Mouse (Mus musculus) hindbrain, embryonic 11.5 days (tissue): ENCODE results near the gene Pdzd3. TPM values are rescaled to one million over a fixed set of nuclear protein-coding genes. Genes with fewer than 3 reads are reported as not detected.

Source experiments
- ATAC-seq: fragments of 200-750 bp; cut with Nextera tagmentation; 2 replicates; pipeline ENCODE4 v1.8.0; 2017; ENCODE audit warnings: mild to moderate bottlenecking, moderate TSS enrichment, moderate library complexity; ENCODE audit not compliant: low FRiP score
- DNase-seq: peaks from one replicate; pipeline ENCODE4 v3.0.0-alpha.2; 2015; ENCODE audit warnings: low spot score
- H3K27ac ChIP-seq: fragments of 300-500 bp; sonication (generic); 2 replicates; pipeline ENCODE4 v1.5.1; 2014; ENCODE audit warnings: mild to moderate bottlenecking, low read depth, low read length
- H3K27me3 ChIP-seq: fragments of 300-500 bp; sonication (generic); 2 replicates; pipeline ENCODE4 v1.6.1; 2014; ENCODE audit warnings: mild to moderate bottlenecking, low read length, moderate library complexity, mixed read lengths; ENCODE audit not compliant: control insufficient read depth, insufficient read depth
- H3K36me3 ChIP-seq: fragments of 300-500 bp; sonication (generic); 2 replicates; pipeline ENCODE4 v1.6.1; 2014; ENCODE audit warnings: mild to moderate bottlenecking, low read length, moderate library complexity, mixed read lengths; ENCODE audit not compliant: control insufficient read depth, insufficient read depth
- H3K4me1 ChIP-seq: fragments of 300-500 bp; sonication (generic); replicated peaks from 2 replicates; pipeline ENCODE4 v1.6.1; 2014; ENCODE audit warnings: low read length, mixed read lengths; ENCODE audit not compliant: control insufficient read depth, insufficient read depth
- H3K4me2 ChIP-seq: fragments of 300-500 bp; sonication (generic); replicated peaks from 2 replicates; pipeline ENCODE4 v1.6.1; 2014; ENCODE audit warnings: mild to moderate bottlenecking, low read depth, low read length
- H3K4me3 ChIP-seq: fragments of 300-500 bp; sonication (generic); 2 replicates; pipeline ENCODE4 v1.5.1; 2014; ENCODE audit warnings: low read depth, low read length
- H3K9ac ChIP-seq: fragments of 300-500 bp; sonication (generic); 2 replicates; pipeline ENCODE4 v1.6.1; 2014; ENCODE audit warnings: low read depth, low read length
- H3K9me3 ChIP-seq: fragments of 300-500 bp; sonication (generic); 2 replicates; pipeline ENCODE4 v1.6.1; 2016; ENCODE audit warnings: low read length; ENCODE audit not compliant: control insufficient read depth
- WGBS: fragments of 180-500 bp; shearing (Covaris S2); extraction: QIAGEN DNeasy Blood & Tissue Kit; methylation state at CpG from one replicate; pipeline ENCODE4 v1.1.7; 2014; 5-methylcytosine and 5-hydroxymethylcytosine counted together
- polyA plus RNA-seq: library from polyadenylated mRNA; unstranded; fragments of >200 nt; fragmentation: Nextera tagmentation; extraction: Ambion mirVana; gene quantifications from 2 replicates; pipeline ENCODE4 v1.2.1, GENCODE M21; 2014

The Pdzd3 gene
- polyA plus RNA-seq, 1 experiment from 2014 or later, result not detected

GRCm38 (mm10) chr9:44259014-44259413 lies 7.7 kb upstream of the Pdzd3 start:
- H3K27me3 ChIP-seq, result no peaks in the 10 kb centered on the region
- 73% methylated on average over 10 of the region's 10 CpGs for WGBS
- no peak for DNase-seq
- no peak overlapping the region for H3K9ac ChIP-seq
- H3K4me2 ChIP-seq, result no peak overlapping the region
- no peaks in the 10 kb centered on the region; the same call in 1 of the 2 replicates for H3K4me1 ChIP-seq
- no peaks in the 10 kb centered on the region for H3K9me3 ChIP-seq
- H3K27ac ChIP-seq, result no peak overlapping the region
- ATAC-seq, result no peak
- no peak overlapping the region for H3K4me3 ChIP-seq
- no peaks in the 10 kb centered on the region for H3K36me3 ChIP-seq

GRCm38 (mm10) chr9:44256213-44256612 lies 4.9 kb upstream of the Pdzd3 start:
- Histone ChIP-seq H3K4me2 (no peak overlapping the region), H3K27me3 (no peaks in the 10 kb centered on the region), H3K36me3 (no peaks in the 10 kb centered on the region), H3K9me3 (no peaks in the 10 kb centered on the region), H3K9ac (no peak overlapping the region), H3K4me1 (no peaks in the 10 kb centered on the region; the same call in 1 of the 2 replicates), H3K27ac (no peak overlapping the region), H3K4me3 (no peak overlapping the region)
- ATAC-seq (no peak), DNase-seq (no peak)
- WGBS, result 89% methylated on average over 8 of the region's 8 CpGs

GRCm38 (mm10) chr9:44255136-44255521 lies 3.9 kb upstream of the Pdzd3 start:
- no peaks in the 10 kb centered on the region; the same call in none of the 2 replicates for H3K4me1 ChIP-seq
- no peaks in the 10 kb centered on the region for H3K9me3 ChIP-seq
- H3K27ac ChIP-seq, result 0 out of 2 replicates have a peak overlapping the region, but pooled peaks have one; percentile 19
- no peak overlapping the region for H3K4me3 ChIP-seq
- no peaks in the 10 kb centered on the region for H3K27me3 ChIP-seq
- no peak overlapping the region for H3K9ac ChIP-seq
- WGBS, result 56% methylated on average over 6 of the region's 6 CpGs
- ATAC-seq (no peak), DNase-seq (no peak)
- no peaks in the 10 kb centered on the region for H3K36me3 ChIP-seq
- no peak overlapping the region for H3K4me2 ChIP-seq

GRCm38 (mm10) chr9:44254508-44255135 lies 3.4 kb upstream of the Pdzd3 start:
- H3K36me3 ChIP-seq, result no peaks in the 10 kb centered on the region
- no peak overlapping the region for H3K4me3 ChIP-seq
- whole genome bisulfite sequencing, result 11% methylated on average over 5 of the region's 5 CpGs
- no peaks in the 10 kb centered on the region; the same call in none of the 2 replicates for H3K4me1 ChIP-seq
- H3K9ac ChIP-seq, result no peak overlapping the region
- H3K4me2 ChIP-seq, result no peak overlapping the region
- H3K27ac ChIP-seq, result no peak overlapping the region
- no peaks in the 10 kb centered on the region for H3K9me3 ChIP-seq
- H3K27me3 ChIP-seq, result no peaks in the 10 kb centered on the region
- ATAC-seq (no peak), DNase-seq (peak; percentile 24)

- Histone ChIP-seq H3K27ac (no peak overlapping the region), H3K9ac (no peak overlapping the region), H3K36me3 (no peaks in the 10 kb centered on the region), H3K9me3 (no peaks in the 10 kb centered on the region), H3K4me1 (no peaks in the 10 kb centered on the region; the same call in none of the 2 replicates), H3K4me2 (no peak overlapping the region; the same call in 1 of the 2 replicates), H3K4me3 (no peak overlapping the region), H3K27me3 (no peaks in the 10 kb centered on the region)
- ATAC-seq (no peak), DNase-seq (no peak)
- WGBS, result 82% methylated on average over 6 of the region's 6 CpGs
These were observed 2.2 kb upstream of the Pdzd3 start for GRCm38 (mm10) chr9:44253441-44253840.

- Histone ChIP-seq H3K9ac (no peak overlapping the region), H3K4me2 (no peak overlapping the region), H3K4me3 (no peak overlapping the region), H3K9me3 (no peaks in the 10 kb centered on the region), H3K27me3 (no peaks in the 10 kb centered on the region), H3K36me3 (no peaks in the 10 kb centered on the region), H3K4me1 (no peaks in the 10 kb centered on the region; the same call in none of the 2 replicates), H3K27ac (no peak overlapping the region)
- 56% methylated on average over 4 of the region's 4 CpGs for WGBS
- no peak for DNase-seq
- no peak for ATAC-seq
These were observed 826 bp downstream of the Pdzd3 start for GRCm38 (mm10) chr9:44250445-44250844.

- no peaks in the 10 kb centered on the region for H3K27me3 ChIP-seq
- H3K9me3 ChIP-seq, result no peaks in the 10 kb centered on the region
- H3K4me1 ChIP-seq, result no peaks in the 10 kb centered on the region; the same call in 1 of the 2 replicates
- 0 out of 2 replicates have a peak, but pooled peaks have one; percentile 33 for ATAC-seq
- no peak overlapping the region for H3K4me2 ChIP-seq
- H3K9ac ChIP-seq, result no peak overlapping the region
- peak; percentile 62 for DNase-seq
- 47% methylated on average over 26 of the region's 26 CpGs for WGBS
- no peaks in the 10 kb centered on the region for H3K36me3 ChIP-seq
- no peak overlapping the region for H3K27ac ChIP-seq
- no peak overlapping the region for H3K4me3 ChIP-seq
These were observed 1.8 kb downstream of the Pdzd3 start for GRCm38 (mm10) chr9:44249181-44250146.

- Histone ChIP-seq H3K27ac (no peak overlapping the region), H3K4me1 (no peaks in the 10 kb centered on the region; the same call in 1 of the 2 replicates), H3K27me3 (no peaks in the 10 kb centered on the region), H3K36me3 (no peaks in the 10 kb centered on the region), H3K4me2 (no peak overlapping the region), H3K9me3 (no peaks in the 10 kb centered on the region), H3K9ac (no peak overlapping the region), H3K4me3 (no peak overlapping the region)
- WGBS, result 88% methylated on average over 6 of the region's 6 CpGs
- ATAC-seq (no peak), DNase-seq (no peak)
These were observed 3.4 kb downstream of the Pdzd3 start for GRCm38 (mm10) chr9:44247907-44248306.
